Mouse (Mus musculus) heart, adult 2 months (tissue): Measurements from ENCODE around the gene Rnf207.

ENCODE experiments used
- CTCF ChIP-seq: fragments of 200-600 bp; IDR thresholded peaks from 2 replicates; pipeline ENCODE4 v1.8.1; 2022; ENCODE audit warnings: antibody characterized with exemption, mild to moderate bottlenecking, moderate library complexity
- POLR2A ChIP-seq: fragments of 200-500 bp; IDR thresholded peaks from 2 replicates; pipeline ENCODE4 v1.6.1; 2011; ENCODE audit warnings: mild to moderate bottlenecking, low read depth, low read length, control low read depth; ENCODE audit not compliant: insufficient read depth

GRCm38 (mm10) chr4:152270599-152270998 is 48.2 kb downstream of the Rnf207 start:
- TF ChIP-seq POLR2A (no peak), CTCF (no peak)
